Mouse (Mus musculus) monocyte, adult 2 months (primary cell): ENCODE measurements around the gene Cep128.

Experiments
- DNase-seq, 2 experiments: peaks; one replicate each; pipeline ENCODE4 v3.0.0; 2022; ENCODE audit warnings: low spot score in 2 of 2, low read depth in 1 of 2

Cep128 gene

GRCm38 (mm10) chr12:91312591-91312990 is 71.6 kb downstream of the Cep128 start:
- DNase-seq: no peak

GRCm38 (mm10) chr12:91307733-91308132 is 76.5 kb downstream of the Cep128 start:
- DNase-seq: no peak

GRCm38 (mm10) chr12:91305769-91306168 is 78.4 kb downstream of the Cep128 start:
- DNase-seq: no peak

DNA sequence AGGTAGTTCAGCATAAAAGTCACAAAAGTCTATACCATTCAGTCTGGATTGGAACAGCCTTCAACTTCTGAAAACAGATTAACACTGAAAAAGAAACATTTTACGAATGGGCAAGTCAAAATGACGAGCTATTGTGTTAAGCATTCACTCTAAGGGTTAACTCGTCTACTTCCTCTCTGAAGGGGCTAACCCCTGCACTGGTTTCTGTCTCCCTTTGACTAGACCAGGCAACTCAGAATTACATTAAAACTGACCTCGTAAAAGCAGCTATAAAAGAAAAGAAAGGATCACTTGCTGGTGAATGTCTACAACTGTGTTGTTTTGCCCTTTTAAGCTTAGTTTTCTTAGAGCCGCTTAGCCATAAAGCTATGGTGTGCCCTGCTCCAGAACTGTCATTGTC is 79.2 kb downstream of the Cep128 start:
- no peak for DNase-seq

DNA sequence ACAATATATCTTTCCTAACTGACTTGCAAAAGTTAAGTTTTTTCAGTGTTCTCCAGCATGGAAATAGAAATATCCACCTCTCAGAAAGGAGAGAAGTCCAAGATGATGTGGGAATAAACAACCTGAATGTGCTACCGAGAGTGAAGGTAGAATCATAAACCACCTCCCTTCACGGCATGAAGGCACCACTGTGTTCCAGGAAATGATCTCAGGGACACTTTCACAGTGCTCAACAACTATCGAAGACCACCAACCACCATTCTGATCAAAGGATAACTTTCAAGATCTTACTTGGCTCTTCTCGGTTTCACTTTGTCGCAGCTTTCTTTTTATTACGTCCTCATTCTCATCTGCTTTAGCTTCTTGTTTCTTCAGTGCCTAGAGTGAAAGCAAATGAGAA is 85.5 kb downstream of the Cep128 start:
- no peak for DNase-seq

- no peak for DNase-seq
Observed at GRCm38 (mm10) chr12:91295870-91296269, 88.3 kb downstream of the Cep128 start.

- no peak for DNase-seq
Observed at GRCm38 (mm10) chr12:91295436-91295835, 88.8 kb downstream of the Cep128 start.

DNA sequence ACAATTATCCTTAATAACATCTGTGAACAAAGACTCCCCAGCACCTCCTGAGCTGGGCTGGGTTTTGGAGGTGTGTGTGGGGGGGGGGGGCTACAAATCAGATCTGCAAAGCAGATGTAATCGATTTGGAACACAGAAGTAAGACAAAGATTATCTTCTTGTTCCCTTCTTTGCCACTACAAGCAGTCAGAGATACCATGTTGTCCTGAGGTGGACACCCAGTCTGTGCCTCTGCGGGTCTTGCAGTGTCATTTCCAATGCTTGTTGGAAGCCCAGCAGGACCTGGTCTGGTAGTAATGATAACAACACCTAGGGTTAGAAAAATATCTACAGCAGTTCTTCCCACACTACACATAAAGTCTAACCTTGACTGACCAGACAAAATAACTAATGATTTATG is 110.3 kb downstream of the Cep128 start:
- no peak for DNase-seq

GRCm38 (mm10) chr12:91269634-91270033 is 114.6 kb downstream of the Cep128 start:
- no peak for DNase-seq

- DNase-seq: no peak
Observed at GRCm38 (mm10) chr12:91268974-91269373, 115.2 kb downstream of the Cep128 start.

DNA sequence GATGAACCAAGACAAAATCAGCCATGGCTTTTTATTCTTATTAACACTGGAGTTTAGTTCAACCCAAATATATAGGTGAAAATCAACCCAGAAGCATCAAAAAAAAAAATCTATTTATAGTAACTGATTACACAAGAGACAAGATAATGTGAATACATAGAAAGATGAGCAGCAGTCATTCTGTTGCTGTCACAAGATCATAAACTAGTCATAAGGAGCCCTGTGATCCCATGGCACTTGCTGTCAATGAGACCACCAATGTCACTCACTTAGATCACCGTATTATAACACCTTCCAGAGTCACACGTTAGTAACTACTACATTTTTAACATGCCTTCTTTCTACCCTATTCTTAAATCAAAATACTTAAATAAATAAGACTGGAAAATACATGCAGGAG is 118.2 kb downstream of the Cep128 start:
- DNase-seq: no peak

DNA sequence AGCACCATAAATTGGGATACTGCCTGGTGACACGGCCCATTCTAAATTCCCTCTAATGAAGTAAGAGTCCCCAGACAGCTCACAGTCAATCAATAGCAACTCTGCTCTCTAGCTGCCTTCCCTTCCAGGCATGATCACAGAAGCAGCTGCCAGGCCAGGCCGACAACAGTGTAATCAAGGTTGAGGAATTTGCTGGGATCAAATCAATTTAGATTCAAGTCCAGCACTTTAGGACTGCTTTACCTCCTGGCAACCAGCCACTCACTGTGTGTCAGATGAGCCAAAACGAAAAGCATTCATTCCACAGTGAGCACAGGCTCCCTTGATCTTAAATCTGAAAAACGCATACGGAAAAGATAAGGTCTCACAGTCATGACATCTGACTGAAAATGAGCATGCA is 118.7 kb downstream of the Cep128 start:
- DNase-seq: no peak

- DNase-seq: no peak
Observed at GRCm38 (mm10) chr12:91264828-91265355, 119.3 kb downstream of the Cep128 start.

- no peak for DNase-seq
Observed at GRCm38 (mm10) chr12:91263705-91264104, 120.5 kb downstream of the Cep128 start.

GRCm38 (mm10) chr12:91262801-91263200 is 121.4 kb downstream of the Cep128 start:
- no peak for DNase-seq

GRCm38 (mm10) chr12:91256334-91256733 is 127.9 kb downstream of the Cep128 start:
- no peak for DNase-seq

DNA sequence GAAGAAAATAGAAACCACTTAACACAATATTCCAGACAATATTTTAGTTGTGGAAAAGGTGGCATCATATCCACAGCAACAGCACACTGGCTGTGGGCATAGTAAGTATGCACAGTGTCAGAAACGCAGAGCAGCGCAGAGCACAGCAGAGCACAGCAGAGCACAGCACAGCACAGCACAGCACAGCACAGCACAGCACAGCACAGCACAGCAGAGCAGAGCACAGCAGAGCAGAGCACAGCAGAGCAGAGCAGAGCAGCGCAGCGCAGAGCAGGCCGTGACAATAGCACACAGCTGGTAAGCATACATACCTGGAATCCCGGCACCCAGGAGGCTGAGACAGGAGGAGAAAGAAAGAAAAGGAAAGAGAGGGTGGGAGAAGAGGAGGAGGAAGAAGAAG is 129.4 kb downstream of the Cep128 start:
- no peak for DNase-seq

DNA sequence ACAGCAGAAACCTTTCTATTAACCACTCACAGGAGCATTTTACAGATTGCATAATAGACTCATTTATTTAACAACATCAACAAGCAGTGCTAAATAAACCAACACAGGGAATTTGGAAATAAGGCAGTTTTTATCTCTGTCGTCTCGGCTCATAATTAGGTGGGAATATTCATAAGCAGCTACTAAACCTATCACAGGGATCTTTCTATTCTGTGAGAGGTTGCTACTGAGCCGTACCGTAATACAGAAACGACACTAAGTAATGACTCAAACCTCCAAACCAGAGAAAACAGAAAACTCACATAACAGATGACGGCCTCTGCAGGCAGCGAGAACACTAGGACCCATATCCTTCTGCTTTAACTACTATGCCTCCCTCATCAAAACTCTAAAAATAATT is 163.6 kb downstream of the Cep128 start:
- no peak for DNase-seq

DNA sequence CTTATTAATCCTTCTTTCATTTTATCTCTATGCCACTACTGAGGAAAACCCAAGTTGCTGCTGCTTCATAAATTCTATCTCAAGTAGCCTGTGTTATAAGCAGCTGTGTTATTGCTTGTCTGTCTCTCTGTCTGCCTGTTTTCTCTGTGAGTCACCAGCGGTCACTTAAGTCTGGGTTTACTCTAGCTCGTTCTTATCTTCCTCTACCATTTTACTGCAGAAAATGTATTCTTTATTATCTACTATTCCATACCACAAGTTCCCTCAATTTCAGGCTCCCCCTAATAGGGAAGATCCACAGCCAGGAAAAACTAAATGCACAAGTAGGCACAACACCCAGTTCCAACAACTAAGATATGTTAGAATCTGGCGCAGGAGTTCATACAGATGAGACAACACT is 178.7 kb downstream of the Cep128 start:
- no peak for DNase-seq

DNA sequence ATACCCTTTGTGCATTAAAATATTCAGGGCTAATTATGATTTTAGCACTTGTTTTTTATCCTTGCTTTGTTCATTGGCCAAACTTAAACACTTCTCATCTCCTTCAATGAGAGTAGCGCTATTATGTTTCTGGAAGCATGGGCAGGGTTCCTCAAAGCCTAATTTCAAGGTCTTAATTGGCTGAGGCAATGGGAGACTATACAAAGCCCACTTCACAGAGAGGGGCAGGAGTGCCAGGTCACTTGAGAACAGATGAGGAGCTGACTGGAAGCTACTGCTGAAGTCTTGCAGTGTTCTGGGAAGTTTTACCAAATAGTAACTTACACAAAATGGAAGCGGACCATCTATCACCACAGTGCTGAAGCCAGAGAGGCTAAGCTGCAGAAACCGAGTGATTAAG is 179.9 kb downstream of the Cep128 start:
- no peak for DNase-seq

- DNase-seq: no peak
Observed at GRCm38 (mm10) chr12:91202496-91202895, 181.7 kb downstream of the Cep128 start.

- no peak for DNase-seq
Observed at GRCm38 (mm10) chr12:91189111-91189510, 195.1 kb downstream of the Cep128 start.

GRCm38 (mm10) chr12:91185564-91185963 is 198.6 kb downstream of the Cep128 start:
- no peak for DNase-seq

- DNase-seq: no peak
Observed at GRCm38 (mm10) chr12:91184616-91185015, 199.6 kb downstream of the Cep128 start.
